Mouse (Mus musculus): ENCODE results near the gene Lamc1.

- no peak for TF ChIP-seq CTCF (IDR thresholded peaks at IDR 0.05; ENCODE audit: low read depth)
- TF ChIP-seq EP300 (IDR thresholded peaks at IDR 0.05; ENCODE audit: low read depth): no peak
These were observed 15.6 kb downstream of the Lamc1 start for GRCm38 (mm10) chr1:153316956-153317355.
